Mouse (Mus musculus) lung, embryonic 14.5 days (tissue): ENCODE results near the gene Rassf8. TPM values are rescaled to one million over a fixed set of nuclear protein-coding genes. Genes with fewer than 3 reads are reported as not detected.

Experiments
- ATAC-seq: fragments of 200-750 bp; cut with Nextera tagmentation; 2 replicates; pipeline ENCODE4 v1.8.0; 2017; ENCODE audit warnings: mild to moderate bottlenecking, moderate TSS enrichment, moderate library complexity; ENCODE audit not compliant: insufficient read depth
- DNase-seq: peaks from one replicate; pipeline ENCODE4 v3.0.0-alpha.2; 2015
- H3K27ac ChIP-seq: fragments of 300-500 bp; sonication (generic); 2 replicates; pipeline ENCODE4 v1.5.1; 2014; ENCODE audit warnings: low read depth, mild to moderate bottlenecking, moderate library complexity
- H3K27me3 ChIP-seq: fragments of 300-500 bp; sonication (generic); 2 replicates; pipeline ENCODE4 v1.6.1; 2014; ENCODE audit warnings: low read length, control low read depth; ENCODE audit not compliant: insufficient read depth
- H3K36me3 ChIP-seq: fragments of 300-500 bp; sonication (generic); 2 replicates; pipeline ENCODE4 v1.6.1; 2014; ENCODE audit warnings: control low read depth; ENCODE audit not compliant: insufficient read depth
- H3K4me1 ChIP-seq: fragments of 300-500 bp; sonication (generic); 2 replicates; pipeline ENCODE4 v1.6.1; 2014; ENCODE audit warnings: antibody characterized with exemption, control low read depth; ENCODE audit not compliant: insufficient read depth
- H3K4me2 ChIP-seq: fragments of 300-500 bp; sonication (generic); 2 replicates; pipeline ENCODE4 v1.6.1; 2014; ENCODE audit warnings: mild to moderate bottlenecking
- H3K4me3 ChIP-seq: fragments of 300-500 bp; sonication (generic); 2 replicates; pipeline ENCODE4 v1.5.1; 2014; ENCODE audit warnings: low read depth, low read length
- H3K9ac ChIP-seq: fragments of 300-500 bp; sonication (generic); 2 replicates; pipeline ENCODE4 v1.6.1; 2014
- H3K9me3 ChIP-seq: fragments of 300-500 bp; sonication (generic); 2 replicates; pipeline ENCODE4 v1.6.1; 2016; ENCODE audit warnings: low read depth, low read length, control low read depth
- CTCF ChIP-seq: IDR thresholded peaks from 2 replicates; pipeline ENCODE4 v1.5.1; 2016; ENCODE audit warnings: antibody characterized with exemption, low read depth
- WGBS: fragments of 180-500 bp; shearing (Covaris S2); extraction: QIAGEN DNeasy Blood & Tissue Kit; methylation state at CpG from one replicate; pipeline ENCODE4 v1.1.7; 2014; 5-methylcytosine and 5-hydroxymethylcytosine counted together
- polyA plus RNA-seq: library from polyadenylated mRNA; unstranded; fragments of >200 nt; fragmentation: Nextera tagmentation; extraction: Ambion mirVana; gene quantifications from 2 replicates; pipeline ENCODE4 v1.2.1, GENCODE M21; 2014

The Rassf8 gene
- polyA plus RNA-seq, 1 experiment from 2014 or later = 11.7 TPM

GRCm38 (mm10) chr6:145792373-145792772 lies 45.8 kb downstream of the Rassf8 start:
- no peak overlapping the region for H3K4me3 ChIP-seq
- H3K36me3 ChIP-seq = no peaks in the 10 kb centered on the region
- no peak for TF ChIP-seq CTCF
- H3K27ac ChIP-seq = peak overlapping the region; percentile 72; the same call in 1 of the 2 replicates
- no peak overlapping the region for H3K4me2 ChIP-seq
- H3K9me3 ChIP-seq = no peaks in the 10 kb centered on the region
- DNase-seq (no peak), ATAC-seq (no peak)
- no peak overlapping the region for H3K9ac ChIP-seq
- WGBS = 61% methylated on average over 7 of the region's 7 CpGs
- H3K27me3 ChIP-seq = no peaks in the 10 kb centered on the region
- peaks cover 8% of the 10 kb centered on the region for H3K4me1 ChIP-seq

GRCm38 (mm10) chr6:145793109-145793593 lies 46.6 kb downstream of the Rassf8 start:
- Histone ChIP-seq H3K27me3 (no peaks in the 10 kb centered on the region), H3K4me3 (no peak overlapping the region), H3K36me3 (no peaks in the 10 kb centered on the region), H3K27ac (peak overlapping the region; percentile 72), H3K4me2 (no peak overlapping the region), H3K9ac (no peak overlapping the region), H3K9me3 (no peaks in the 10 kb centered on the region), H3K4me1 (peaks cover 11% of the 10 kb centered on the region)
- peak; percentile 78 for TF ChIP-seq CTCF
- ATAC-seq (peak; percentile 71), DNase-seq (peak; percentile 88)
- 14% methylated on average over 4 of the region's 4 CpGs for WGBS

GRCm38 (mm10) chr6:145794671-145795070 lies 48.1 kb downstream of the Rassf8 start:
- H3K36me3 ChIP-seq = no peaks in the 10 kb centered on the region
- TF ChIP-seq CTCF = peak; percentile 58
- 60% methylated on average over 4 of the region's 4 CpGs for WGBS
- H3K4me3 ChIP-seq = no peak overlapping the region
- H3K27me3 ChIP-seq = no peaks in the 10 kb centered on the region
- no peak overlapping the region for H3K27ac ChIP-seq
- DNase-seq (peak; percentile 55), ATAC-seq (no peak)
- no peak overlapping the region for H3K4me2 ChIP-seq
- H3K9ac ChIP-seq = no peak overlapping the region
- H3K4me1 ChIP-seq = peaks cover 11% of the 10 kb centered on the region
- H3K9me3 ChIP-seq = no peaks in the 10 kb centered on the region

DNA sequence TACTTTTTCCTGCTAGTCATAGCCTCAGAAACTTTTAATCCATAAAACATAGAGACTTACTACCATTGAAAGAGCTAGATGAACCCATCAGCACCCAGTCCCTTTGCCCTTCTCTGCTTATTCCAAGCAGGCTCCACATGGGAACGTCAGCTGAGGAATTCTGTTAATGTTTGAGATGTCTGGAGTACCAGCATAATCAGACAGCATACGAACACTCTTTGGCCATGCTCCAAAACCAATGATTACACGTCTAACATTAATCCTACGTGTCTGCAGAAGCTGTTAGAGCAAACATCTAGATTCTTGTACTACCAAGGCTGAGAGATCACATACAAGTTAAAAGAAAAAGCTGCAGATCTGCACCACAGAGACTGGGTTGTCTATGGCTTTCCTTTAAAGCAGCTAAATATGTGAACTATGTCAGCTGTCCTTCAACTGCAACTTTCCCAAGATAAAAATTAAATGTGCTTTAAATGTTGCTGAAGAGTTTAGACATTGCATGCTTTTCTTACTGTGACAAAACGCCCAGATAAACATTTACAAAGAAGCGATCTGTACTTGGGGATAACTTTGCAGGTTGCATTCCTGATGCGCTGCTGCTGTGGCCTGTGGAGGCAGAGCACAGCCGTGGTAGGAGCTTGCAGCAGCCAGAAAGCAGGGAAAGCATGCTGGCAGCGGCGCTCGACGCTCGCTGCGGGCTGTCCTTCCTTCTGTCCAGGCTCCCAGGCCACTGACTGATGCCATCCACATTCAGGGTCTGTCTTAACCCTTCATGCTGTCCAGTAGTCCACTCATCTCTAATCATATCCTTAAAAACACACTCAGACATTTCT lies 49.9 kb downstream of the Rassf8 start:
- no peak overlapping the region for H3K4me2 ChIP-seq
- ATAC-seq (peak; percentile 40; the same call in 1 of the 2 replicates), DNase-seq (peak; percentile 87)
- H3K9me3 ChIP-seq = no peaks in the 10 kb centered on the region
- no peak overlapping the region for H3K4me3 ChIP-seq
- TF ChIP-seq CTCF = no peak
- 32% methylated on average over 14 of the region's 14 CpGs for WGBS
- no peaks in the 10 kb centered on the region for H3K27me3 ChIP-seq
- H3K4me1 ChIP-seq = peaks cover 11% of the 10 kb centered on the region
- H3K27ac ChIP-seq = peak overlapping the region; percentile 69
- no peak overlapping the region for H3K9ac ChIP-seq
- no peaks in the 10 kb centered on the region for H3K36me3 ChIP-seq

DNA sequence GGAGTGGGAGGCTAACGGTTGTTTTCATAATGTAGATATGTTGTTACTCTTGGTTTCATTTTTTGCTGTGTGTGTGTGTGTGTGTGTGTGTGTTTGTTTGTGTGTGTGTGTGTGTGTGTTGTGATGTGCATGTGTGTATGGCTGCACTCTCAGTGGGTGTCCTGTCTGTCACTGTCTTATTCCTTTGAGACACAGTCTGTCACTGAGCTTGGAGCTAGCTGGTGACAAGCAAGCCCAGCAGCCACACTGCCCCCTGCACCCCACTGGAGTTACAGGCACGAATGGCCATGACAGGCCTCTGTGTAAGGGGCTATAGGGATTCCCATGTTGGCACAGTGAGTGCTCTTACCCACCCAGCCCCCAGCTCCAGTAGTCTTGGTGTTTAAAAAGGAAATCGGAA lies 51.1 kb downstream of the Rassf8 start:
- 73% methylated on average over 3 of the region's 3 CpGs for WGBS

GRCm38 (mm10) chr6:145801796-145802488 lies 55.4 kb downstream of the Rassf8 start:
- no peak overlapping the region for H3K4me3 ChIP-seq
- H3K4me2 ChIP-seq = no peak overlapping the region
- no peaks in the 10 kb centered on the region for H3K36me3 ChIP-seq
- no peak overlapping the region for H3K9ac ChIP-seq
- peaks cover 4% of the 10 kb centered on the region for H3K4me1 ChIP-seq
- no peak for TF ChIP-seq CTCF
- 59% methylated on average over 3 of the region's 3 CpGs for WGBS
- DNase-seq (no peak), ATAC-seq (no peak)
- 0 out of 2 replicates have a peak overlapping the region, but pooled peaks have one; percentile 18 for H3K27ac ChIP-seq
- no peaks in the 10 kb centered on the region for H3K27me3 ChIP-seq
- H3K9me3 ChIP-seq = no peaks in the 10 kb centered on the region

More for the DNA sequence above, 51.1 kb downstream of the Rassf8 start:
- DNase-seq (no peak), ATAC-seq (no peak)
- no peaks in the 10 kb centered on the region for H3K9me3 ChIP-seq
- no peak overlapping the region for H3K4me2 ChIP-seq
- H3K36me3 ChIP-seq = no peaks in the 10 kb centered on the region
- TF ChIP-seq CTCF = no peak
- no peak overlapping the region for H3K4me3 ChIP-seq
- no peaks in the 10 kb centered on the region for H3K27me3 ChIP-seq
- H3K9ac ChIP-seq = no peak overlapping the region
- no peak overlapping the region for H3K27ac ChIP-seq
- peaks cover 11% of the 10 kb centered on the region for H3K4me1 ChIP-seq

GRCm38 (mm10) chr6:145802881-145803280 lies 56.3 kb downstream of the Rassf8 start:
- no peak overlapping the region for H3K4me2 ChIP-seq
- ATAC-seq (no peak), DNase-seq (no peak)
- H3K27me3 ChIP-seq = no peaks in the 10 kb centered on the region
- 73% methylated on average over 8 of the region's 8 CpGs for WGBS
- no peak for TF ChIP-seq CTCF
- no peak overlapping the region for H3K4me3 ChIP-seq
- no peak overlapping the region for H3K27ac ChIP-seq
- no peaks in the 10 kb centered on the region for H3K36me3 ChIP-seq
- no peaks in the 10 kb centered on the region for H3K9me3 ChIP-seq
- no peak overlapping the region for H3K9ac ChIP-seq
- H3K4me1 ChIP-seq = 0 out of 2 replicates have a peak, but pooled peaks cover under 1% of the 10 kb centered on the region
